Mouse (Mus musculus) cortical plate, adult 2 months (tissue): ENCODE results near the gene Zfp523.

Experiments
- CTCF ChIP-seq: fragments of 200-500 bp; IDR thresholded peaks from 2 replicates; pipeline ENCODE4 v1.5.1; 2011; ENCODE audit warnings: mild to moderate bottlenecking, control low read depth, low read length; ENCODE audit not compliant: insufficient read depth; ENCODE audit errors: extremely low read depth
- POLR2A ChIP-seq: fragments of 200-500 bp; IDR thresholded peaks from 2 replicates; pipeline ENCODE4 v1.6.1; 2011; ENCODE audit warnings: mild to moderate bottlenecking, low read length, control low read depth; ENCODE audit not compliant: insufficient read depth; ENCODE audit errors: extremely low read depth

DNA sequence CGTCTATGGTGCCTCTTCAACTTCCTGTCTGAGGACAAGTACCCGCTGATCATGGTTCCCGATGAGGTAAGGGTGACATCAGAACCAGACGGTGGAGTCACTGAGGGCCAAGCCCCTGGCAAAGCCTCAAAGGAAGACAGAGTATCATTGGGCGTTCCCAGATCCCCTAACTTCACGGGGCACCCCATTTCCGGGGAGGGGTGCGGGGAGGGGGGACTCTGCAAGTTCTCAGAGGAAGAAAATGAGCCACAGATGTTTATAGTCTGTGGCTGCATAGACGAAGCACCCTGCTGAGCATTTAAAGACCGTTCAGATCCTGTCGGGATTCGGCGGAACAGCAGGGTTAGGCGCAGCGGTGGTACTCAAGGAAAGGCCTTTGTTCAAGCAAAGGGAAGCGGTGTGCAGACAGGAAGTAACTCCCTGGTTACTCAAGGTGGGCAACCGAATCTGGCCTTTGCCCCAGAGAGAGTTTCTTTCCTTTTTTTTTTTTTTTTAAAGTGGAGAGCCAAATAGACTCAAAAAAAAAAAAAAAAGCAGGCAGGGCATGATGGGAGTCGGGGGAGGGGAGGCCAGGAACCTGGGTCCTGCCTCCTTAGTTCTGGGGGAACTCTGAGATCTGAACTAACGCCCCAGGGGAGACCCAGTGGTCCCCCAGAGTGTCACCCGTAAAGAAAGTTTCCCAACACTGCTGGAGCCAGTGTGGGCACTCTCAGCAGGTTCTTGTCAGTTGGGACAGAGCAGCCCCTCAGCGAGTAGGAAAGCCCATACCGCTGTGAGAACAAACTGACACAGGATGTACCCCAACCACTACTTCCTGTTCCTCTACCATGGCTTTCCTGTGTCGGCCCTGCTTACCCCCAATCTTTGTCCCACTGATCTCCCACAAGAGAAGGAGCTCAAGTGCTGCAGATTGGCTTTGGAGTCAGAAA lies 41.1 kb downstream of the Zfp523 start:
- TF ChIP-seq POLR2A: no peak
- no peak for TF ChIP-seq CTCF
